Mouse (Mus musculus) embryonic facial prominence, embryonic 13.5 days (tissue): ENCODE measurements at regions not wholly inside any gene's neighbourhood (a gene's known extent, or its start where the extent isn't known, plus 50 kb on each side); places are given as distances from the start of the nearest gene placed in this dataset.

Source experiments
- ATAC-seq: fragments of 200-750 bp; cut with Nextera tagmentation; 2 replicates; pipeline ENCODE4 v1.8.0; 2017; ENCODE audit warnings: low read depth; ENCODE audit not compliant: insufficient number of reproducible peaks, insufficient read depth, low FRiP score, low TSS enrichment
- H3K27ac ChIP-seq: fragments of 300-500 bp; sonication (generic); 2 replicates; pipeline ENCODE4 v1.5.1; 2015; ENCODE audit warnings: moderate library complexity, mild to moderate bottlenecking, inconsistent platforms
- H3K27me3 ChIP-seq: fragments of 300-500 bp; sonication (generic); 2 replicates; pipeline ENCODE4 v1.6.1; 2015; ENCODE audit warnings: mild to moderate bottlenecking, inconsistent platforms
- H3K36me3 ChIP-seq: fragments of 300-500 bp; sonication (generic); 2 replicates; pipeline ENCODE4 v1.6.1; 2015; ENCODE audit warnings: mild to moderate bottlenecking, inconsistent platforms
- H3K4me1 ChIP-seq: fragments of 300-500 bp; sonication (generic); 2 replicates; pipeline ENCODE4 v1.6.1; 2015; ENCODE audit warnings: inconsistent platforms
- H3K4me2 ChIP-seq: fragments of 300-500 bp; sonication (generic); 2 replicates; pipeline ENCODE4 v1.6.1; 2015; ENCODE audit warnings: moderate library complexity, mild to moderate bottlenecking, inconsistent platforms
- H3K4me3 ChIP-seq: fragments of 300-500 bp; sonication (generic); 2 replicates; pipeline ENCODE4 v1.5.1; 2015; ENCODE audit warnings: mild to moderate bottlenecking, inconsistent platforms
- H3K9ac ChIP-seq: fragments of 300-500 bp; sonication (generic); 2 replicates; pipeline ENCODE4 v1.6.1; 2015; ENCODE audit warnings: mild to moderate bottlenecking, inconsistent platforms
- H3K9me3 ChIP-seq: fragments of 300-500 bp; sonication (generic); 2 replicates; pipeline ENCODE4 v1.6.1; 2016; ENCODE audit warnings: inconsistent platforms
- whole genome bisulfite sequencing: fragments of 180-500 bp; shearing (Covaris S2); methylation state at CpG from one replicate; pipeline ENCODE4 v1.1.7; 2015; ENCODE audit warnings: mixed read lengths; 5-methylcytosine and 5-hydroxymethylcytosine counted together

DNA sequence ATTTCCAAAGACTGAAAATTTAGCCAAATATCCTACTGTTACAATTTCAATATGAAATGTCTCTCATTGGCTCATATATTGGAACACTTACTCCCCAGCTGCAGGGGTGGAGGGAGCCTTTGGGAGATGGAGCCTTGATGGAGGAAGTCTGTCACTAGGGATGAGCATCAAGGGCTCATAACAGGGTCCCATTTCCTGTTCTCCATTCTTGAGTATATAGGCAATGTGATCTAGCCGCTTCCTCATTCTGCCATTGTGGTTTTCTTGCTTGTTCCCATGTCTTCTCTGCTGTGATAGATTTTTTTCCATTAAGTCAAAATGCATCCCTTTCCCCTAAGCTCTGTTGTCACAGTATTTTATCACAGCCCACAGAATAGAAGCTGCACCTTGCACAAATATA is 589.4 kb upstream of the Nr5a2 start:
- no peak overlapping the region for H3K27ac ChIP-seq
- WGBS = 94% methylated on average over 1 of the region's 1 CpGs

DNA sequence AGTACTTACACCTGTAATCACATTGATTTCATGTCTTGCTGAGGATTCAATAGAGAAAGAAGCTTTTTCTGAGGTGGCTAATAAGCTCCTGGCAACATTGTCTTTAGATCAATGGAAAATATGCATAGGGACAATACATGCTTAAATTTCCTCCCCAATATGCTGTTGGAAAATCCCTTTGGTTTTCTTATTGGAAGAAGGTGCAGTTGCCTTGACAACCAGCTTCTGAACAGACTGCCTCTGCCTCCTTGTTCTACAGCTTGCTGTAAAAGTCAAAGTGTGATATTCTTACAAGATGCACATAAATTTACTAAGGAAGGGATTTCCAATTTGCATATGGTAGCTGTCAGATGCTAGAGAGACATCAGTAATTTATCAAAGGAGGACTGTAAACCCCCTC is 585.4 kb upstream of the Nr5a2 start:
- no peak overlapping the region for H3K9ac ChIP-seq
- no peaks in the 10 kb centered on the region for H3K36me3 ChIP-seq
- H3K4me2 ChIP-seq = no peak overlapping the region
- no peak overlapping the region for H3K4me3 ChIP-seq
- no peaks in the 10 kb centered on the region for H3K9me3 ChIP-seq
- no peaks in the 10 kb centered on the region for H3K27me3 ChIP-seq
- no peak overlapping the region for H3K27ac ChIP-seq
- ATAC-seq = no peak
- no peaks in the 10 kb centered on the region for H3K4me1 ChIP-seq

More for the DNA sequence above, 589.4 kb upstream of the Nr5a2 start:
- no peak overlapping the region for H3K9ac ChIP-seq
- no peak overlapping the region for H3K4me2 ChIP-seq
- H3K36me3 ChIP-seq = no peaks in the 10 kb centered on the region
- H3K4me3 ChIP-seq = no peak overlapping the region
- no peak for ATAC-seq
- no peaks in the 10 kb centered on the region for H3K9me3 ChIP-seq
- no peaks in the 10 kb centered on the region for H3K4me1 ChIP-seq
- no peaks in the 10 kb centered on the region for H3K27me3 ChIP-seq

DNA sequence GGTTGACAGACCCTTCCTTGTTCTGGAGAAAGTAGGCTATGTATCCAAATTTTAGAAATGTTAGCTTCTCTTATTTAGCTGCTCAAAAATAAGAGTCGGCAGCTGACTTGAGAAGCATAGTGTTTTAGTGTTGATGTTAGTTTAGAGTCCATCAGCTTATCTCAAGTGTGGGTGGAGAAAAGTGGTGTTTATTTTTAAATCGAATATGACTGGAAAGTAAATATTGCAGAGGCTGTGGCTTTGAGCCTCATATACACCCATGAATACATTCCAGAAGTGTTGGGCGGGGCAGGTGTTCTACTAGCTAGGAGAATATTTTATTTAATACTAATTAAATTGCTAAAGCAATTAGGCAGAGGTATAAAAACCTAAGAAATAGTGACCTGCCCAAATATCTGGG is 583.6 kb upstream of the Nr5a2 start:
- peaks cover 9% of the 10 kb centered on the region; the same call in 1 of the 2 replicates for H3K4me1 ChIP-seq
- H3K4me3 ChIP-seq = no peak overlapping the region
- no peak for ATAC-seq
- H3K27ac ChIP-seq = no peak overlapping the region
- no peaks in the 10 kb centered on the region for H3K9me3 ChIP-seq
- H3K36me3 ChIP-seq = no peaks in the 10 kb centered on the region
- H3K27me3 ChIP-seq = no peaks in the 10 kb centered on the region
- 85% methylated on average over 3 of the region's 3 CpGs for WGBS
- H3K4me2 ChIP-seq = no peak overlapping the region
- H3K9ac ChIP-seq = no peak overlapping the region

DNA sequence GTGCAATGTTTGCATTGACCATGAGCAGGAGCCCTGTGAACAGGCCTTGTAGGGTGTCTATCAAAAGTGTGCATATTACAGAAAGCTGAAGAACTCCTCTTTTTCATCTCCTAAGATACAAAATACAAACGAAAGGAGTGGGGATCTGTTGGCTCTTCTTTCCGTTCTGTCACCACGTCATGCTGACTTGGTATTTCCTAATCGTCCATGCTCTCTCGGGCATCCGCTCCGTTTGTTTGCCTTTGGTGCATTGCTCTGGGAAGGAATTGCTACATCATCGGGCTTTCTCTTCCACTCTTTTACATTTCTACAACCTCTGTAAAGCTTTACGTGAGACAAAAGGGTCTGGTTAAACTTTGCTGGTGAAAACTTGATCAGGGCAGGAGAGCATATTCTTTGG is 581.2 kb upstream of the Nr5a2 start:
- no peaks in the 10 kb centered on the region for H3K9me3 ChIP-seq
- no peak overlapping the region for H3K9ac ChIP-seq
- 88% methylated on average over 9 of the region's 9 CpGs for WGBS
- no peak overlapping the region for H3K4me2 ChIP-seq
- H3K4me1 ChIP-seq = peaks cover 9% of the 10 kb centered on the region; the same call in 1 of the 2 replicates
- H3K4me3 ChIP-seq = no peak overlapping the region
- no peak overlapping the region for H3K27ac ChIP-seq
- no peaks in the 10 kb centered on the region for H3K36me3 ChIP-seq
- no peak for ATAC-seq
- no peaks in the 10 kb centered on the region for H3K27me3 ChIP-seq

DNA sequence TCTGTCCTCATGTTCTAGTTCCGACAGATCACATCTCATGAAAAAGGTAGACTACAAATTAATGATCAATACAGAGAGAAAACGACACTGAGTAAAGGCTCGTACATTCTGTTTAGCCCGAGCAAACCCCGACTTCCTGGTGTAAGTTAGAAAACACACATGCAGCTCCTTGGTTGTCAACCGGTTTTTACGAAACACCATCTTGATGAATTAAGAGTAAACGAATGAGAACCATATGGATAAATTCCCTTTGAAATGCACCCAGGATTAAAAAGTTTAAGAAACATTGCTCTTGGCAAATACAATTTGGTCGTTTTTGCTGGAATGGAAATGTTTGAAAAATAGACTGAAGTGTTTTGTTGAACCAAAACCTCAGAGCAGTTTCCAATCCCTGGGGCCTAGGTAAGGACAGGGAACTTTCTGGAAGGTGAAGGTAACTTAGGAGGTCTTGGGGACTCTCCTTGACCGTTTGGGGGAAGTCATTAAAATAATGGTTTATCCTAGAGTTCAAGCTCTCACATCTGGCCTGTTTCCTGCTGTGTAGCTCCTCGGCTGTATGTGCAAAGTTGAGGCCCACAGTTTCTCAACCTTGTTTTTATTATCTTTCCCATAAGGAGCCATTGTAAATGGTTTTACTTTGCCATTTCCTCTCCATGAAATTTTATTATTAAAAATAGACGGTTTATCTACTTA is 579.3 kb upstream of the Nr5a2 start:
- WGBS = 33% methylated on average over 12 of the region's 12 CpGs
- H3K27ac ChIP-seq = peak overlapping the region; percentile 88

DNA sequence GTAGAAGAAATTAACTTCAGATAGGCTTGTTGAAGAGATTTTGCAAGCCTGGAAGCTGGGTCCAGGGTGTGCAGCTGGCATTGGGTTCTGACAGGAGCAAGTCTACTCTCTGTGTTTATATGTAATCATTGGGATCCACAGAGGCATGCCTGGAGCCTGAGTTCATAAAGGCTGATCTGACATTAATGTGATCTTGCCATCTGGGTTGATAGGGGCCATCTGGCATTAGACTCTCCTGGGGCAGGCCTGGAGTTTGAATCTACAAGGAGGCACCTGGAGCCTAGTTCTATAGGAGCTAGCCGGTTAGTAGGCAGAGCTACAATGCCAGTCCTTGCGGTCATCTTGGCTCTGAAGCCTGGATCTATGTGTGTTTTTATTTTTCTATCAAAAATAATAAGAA is 554.5 kb upstream of the Nr5a2 start:
- no peaks in the 10 kb centered on the region for H3K27me3 ChIP-seq
- 89% methylated on average over 2 of the region's 2 CpGs for WGBS
- H3K27ac ChIP-seq = no peak overlapping the region
- H3K4me2 ChIP-seq = no peak overlapping the region
- H3K9ac ChIP-seq = no peak overlapping the region
- no peaks in the 10 kb centered on the region for H3K36me3 ChIP-seq
- no peak for ATAC-seq
- 0 out of 2 replicates have a peak, but pooled peaks cover 3% of the 10 kb centered on the region for H3K4me1 ChIP-seq
- H3K4me3 ChIP-seq = no peak overlapping the region
- H3K9me3 ChIP-seq = no peaks in the 10 kb centered on the region

More for the DNA sequence above, 579.3 kb upstream of the Nr5a2 start:
- peaks cover 9% of the 10 kb centered on the region; the same call in 1 of the 2 replicates for H3K4me1 ChIP-seq
- H3K9me3 ChIP-seq = no peaks in the 10 kb centered on the region
- H3K36me3 ChIP-seq = no peaks in the 10 kb centered on the region
- no peaks in the 10 kb centered on the region for H3K27me3 ChIP-seq
- 0 out of 2 replicates have a peak overlapping the region, but pooled peaks have one; percentile 3 for H3K4me2 ChIP-seq
- H3K4me3 ChIP-seq = no peak overlapping the region
- no peak overlapping the region for H3K9ac ChIP-seq
- no peak for ATAC-seq

DNA sequence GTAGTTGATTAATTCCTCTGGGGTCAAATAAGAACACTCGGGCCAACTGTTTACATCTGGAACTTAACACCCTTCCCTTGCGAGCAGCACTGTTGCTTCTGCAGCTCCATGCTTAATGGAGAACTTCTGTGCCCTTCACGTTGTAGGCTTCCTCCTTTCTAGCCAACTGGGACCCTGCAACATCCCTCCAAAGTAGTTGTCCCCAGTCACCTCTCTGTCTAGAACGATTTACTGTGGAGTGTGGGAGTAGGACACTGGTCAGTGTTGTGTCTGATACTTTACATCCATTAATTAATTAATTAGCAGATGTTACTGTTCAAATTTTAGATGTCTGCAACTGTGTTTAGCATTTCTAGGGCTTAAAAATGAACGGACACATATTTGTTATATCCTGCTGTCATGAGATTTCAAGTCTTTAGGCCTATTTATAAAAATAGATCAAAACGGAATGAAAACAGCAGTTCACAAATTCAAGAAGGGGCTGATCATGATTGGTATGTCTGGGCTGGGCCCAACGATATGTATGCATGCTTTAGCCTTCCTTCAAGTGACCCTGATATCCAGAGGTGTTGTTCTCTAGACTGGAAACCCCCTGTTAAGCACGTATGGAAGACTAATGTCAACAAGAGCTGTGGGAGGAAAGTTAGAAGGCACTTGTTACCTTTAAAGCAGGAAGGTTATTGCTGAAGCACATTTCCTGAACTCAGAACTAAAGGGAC is 543.6 kb upstream of the Nr5a2 start:
- Histone ChIP-seq H3K4me2 (no peak overlapping the region), H3K36me3 (no peaks in the 10 kb centered on the region), H3K27ac (no peak overlapping the region), H3K9me3 (no peaks in the 10 kb centered on the region), H3K4me1 (no peaks in the 10 kb centered on the region), H3K9ac (no peak overlapping the region), H3K4me3 (no peak overlapping the region), H3K27me3 (no peaks in the 10 kb centered on the region)
- no peak for ATAC-seq
- WGBS = 55% methylated on average over 8 of the region's 8 CpGs

DNA sequence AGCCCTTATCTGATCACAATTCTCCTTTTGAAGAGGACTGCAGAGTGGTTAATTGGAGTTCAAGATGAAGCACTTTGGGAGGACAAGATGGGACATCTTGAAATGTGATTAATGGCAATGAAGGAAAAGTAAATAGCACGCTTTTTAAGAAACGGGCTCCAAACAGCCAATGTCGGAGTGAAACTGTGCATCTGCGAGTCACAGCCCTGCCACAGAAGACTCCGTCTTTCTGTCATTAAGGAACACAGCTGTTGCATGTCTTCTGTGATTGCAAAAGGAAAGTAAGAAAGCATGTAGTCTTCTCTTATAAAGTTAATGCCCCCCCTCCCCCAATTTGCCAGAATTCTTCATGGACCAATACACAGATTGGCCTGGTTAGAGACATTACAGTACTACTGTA is 528.0 kb upstream of the Nr5a2 start:
- no peaks in the 10 kb centered on the region for H3K4me1 ChIP-seq
- no peaks in the 10 kb centered on the region for H3K9me3 ChIP-seq
- H3K9ac ChIP-seq = no peak overlapping the region
- no peak overlapping the region for H3K27ac ChIP-seq
- no peak for ATAC-seq
- no peaks in the 10 kb centered on the region for H3K27me3 ChIP-seq
- H3K36me3 ChIP-seq = no peaks in the 10 kb centered on the region
- no peak overlapping the region for H3K4me3 ChIP-seq
- WGBS = 69% methylated on average over 5 of the region's 5 CpGs
- H3K4me2 ChIP-seq = no peak overlapping the region

DNA sequence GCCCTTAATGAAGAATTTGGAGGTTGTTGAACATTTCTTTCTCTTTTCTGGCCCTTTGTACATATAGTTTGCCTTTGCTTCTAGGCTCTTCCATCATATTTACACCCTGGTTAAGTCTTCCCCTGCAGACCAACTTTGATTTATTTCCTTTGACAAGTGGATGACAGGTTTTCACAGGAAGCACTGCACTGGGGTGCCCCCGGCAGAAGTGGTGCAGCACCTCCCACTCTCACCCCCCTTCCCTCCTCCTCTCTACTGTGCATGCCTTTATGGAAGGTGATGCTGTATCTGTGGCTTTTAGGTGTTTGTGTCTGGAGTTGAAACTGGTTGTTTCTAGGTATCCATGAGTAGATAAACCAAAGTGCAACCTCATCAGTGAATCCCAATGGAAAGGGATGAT is 518.2 kb upstream of the Nr5a2 start:
- ATAC-seq = no peak
- Histone ChIP-seq H3K4me3 (no peak overlapping the region), H3K9ac (no peak overlapping the region), H3K4me1 (0 out of 2 replicates have a peak, but pooled peaks cover 4% of the 10 kb centered on the region), H3K27ac (no peak overlapping the region), H3K9me3 (no peaks in the 10 kb centered on the region), H3K27me3 (no peaks in the 10 kb centered on the region), H3K4me2 (no peak overlapping the region), H3K36me3 (no peaks in the 10 kb centered on the region)
- whole genome bisulfite sequencing = 44% methylated on average over 1 of the region's 1 CpGs

DNA sequence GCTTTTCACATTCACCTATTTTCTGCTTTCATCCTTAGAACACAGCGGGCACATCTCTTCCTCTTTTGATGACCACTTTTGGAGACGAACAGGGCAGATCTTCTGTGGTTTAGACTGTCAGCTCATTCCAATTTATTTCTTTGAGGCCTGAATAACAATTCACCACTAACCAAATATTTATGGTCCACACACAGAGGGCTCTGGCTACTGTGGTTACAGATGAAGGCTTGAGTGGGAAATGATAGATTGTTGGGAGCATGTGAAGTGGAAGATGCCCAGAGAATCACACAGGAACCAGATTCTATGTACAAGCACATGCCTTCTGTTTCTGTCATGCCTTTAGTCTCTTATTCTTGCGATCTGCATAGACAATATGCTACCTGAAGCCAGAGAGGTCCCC is 517.0 kb upstream of the Nr5a2 start:
- H3K36me3 ChIP-seq = no peaks in the 10 kb centered on the region
- no peaks in the 10 kb centered on the region for H3K9me3 ChIP-seq
- 0 out of 2 replicates have a peak, but pooled peaks cover 4% of the 10 kb centered on the region for H3K4me1 ChIP-seq
- no peak overlapping the region for H3K27ac ChIP-seq
- 80% methylated on average over 3 of the region's 3 CpGs for WGBS
- H3K4me3 ChIP-seq = no peak overlapping the region
- no peak overlapping the region for H3K9ac ChIP-seq
- ATAC-seq = no peak
- H3K4me2 ChIP-seq = no peak overlapping the region
- no peaks in the 10 kb centered on the region for H3K27me3 ChIP-seq

DNA sequence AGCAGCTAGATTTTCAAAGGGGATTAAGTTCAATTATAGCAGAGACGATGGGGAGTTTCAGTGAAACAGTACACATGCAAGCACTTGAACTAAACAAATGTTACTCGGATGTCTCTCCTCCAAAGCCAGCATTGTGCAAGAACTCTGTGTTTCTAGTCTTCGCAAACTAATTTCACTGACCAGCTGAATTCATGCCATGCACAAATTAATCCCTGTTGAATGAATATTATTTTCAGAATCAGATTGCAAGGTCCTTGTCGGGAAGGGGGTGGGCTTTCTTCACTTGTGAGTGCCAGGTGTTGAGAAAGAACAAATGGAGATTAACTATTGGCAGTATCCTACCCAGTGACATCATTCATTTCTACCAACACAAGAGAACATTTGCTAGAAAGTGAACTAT is 514.6 kb upstream of the Nr5a2 start:
- Histone ChIP-seq H3K4me1 (0 out of 2 replicates have a peak, but pooled peaks cover 4% of the 10 kb centered on the region), H3K4me3 (no peak overlapping the region), H3K27ac (no peak overlapping the region), H3K27me3 (no peaks in the 10 kb centered on the region), H3K9ac (no peak overlapping the region), H3K36me3 (no peaks in the 10 kb centered on the region), H3K9me3 (no peaks in the 10 kb centered on the region), H3K4me2 (no peak overlapping the region)
- no peak for ATAC-seq
- WGBS = 46% methylated on average over 4 of the region's 4 CpGs
